Mouse (Mus musculus): ENCODE measurements around the gene Eif3c.

GRCm38 (mm10) chr7:126586839-126587238 lies 20.6 kb upstream of the Eif3c start:
- TF ChIP-seq CTCF (IDR thresholded peaks at IDR 0.05; ENCODE audit: control insufficient read depth, insufficient read depth, insufficient replicate concordance, low read depth, low read length) (no peak), POLR2A (IDR thresholded peaks at IDR 0.05; ENCODE audit: control insufficient read depth, low read depth, low read length) (no peak)

All from testis, adult 2 months (tissue).